Mouse (Mus musculus) right cerebral cortex, postnatal 4 days (tissue): ENCODE results near the gene Gas2l2.

Experiments used
- DNase-seq: peaks from one replicate; pipeline ENCODE4 v3.0.0-alpha.2; 2022

The Gas2l2 gene

GRCm38 (mm10) chr11:83393062-83393461 is 36.2 kb downstream of the Gas2l2 start:
- DNase-seq: no peak

GRCm38 (mm10) chr11:83383532-83383887 is 45.7 kb downstream of the Gas2l2 start:
- no peak for DNase-seq

- no peak for DNase-seq
Observed at GRCm38 (mm10) chr11:83382876-83383531, 46.3 kb downstream of the Gas2l2 start.

GRCm38 (mm10) chr11:83379745-83380341 is 49.4 kb downstream of the Gas2l2 start:
- no peak for DNase-seq
